Mouse (Mus musculus) MEL (cell line): Measurements from ENCODE around the gene Rpia. TPM values are rescaled to one million over a fixed set of nuclear protein-coding genes. Genes with fewer than 3 reads are reported as not detected.
A peak's percentile ranks its signal among the peaks of the same experiment; 100 is the strongest.

Source experiments
- DNase-seq: peaks from one replicate; pipeline ENCODE4 v3.0.0; 2011; ENCODE audit warnings: low read depth, low spot score
- H3K27ac ChIP-seq: 2 replicates; pipeline ENCODE4 v1.5.1; 2012; ENCODE audit warnings: low read depth, mild to moderate bottlenecking, control low read depth, low read length, moderate library complexity; ENCODE audit not compliant: control insufficient read depth
- H3K27me3 ChIP-seq, 2 experiments: fragments of 150-350 bp in 1 of 2; sonication (generic) in 1 of 2; 2 replicates each; pipeline ENCODE4 v1.6.1; 2012; ENCODE audit warnings: low read length in 2 of 2, mild to moderate bottlenecking in 2 of 2, improper control_type of control experiment in 1 of 2, moderate library complexity in 1 of 2; ENCODE audit not compliant: insufficient read depth in 2 of 2, control insufficient read depth in 1 of 2
- H3K36me3 ChIP-seq, 2 experiments: 2 replicates each; pipeline ENCODE4 v1.6.1; 2012 to 2014; ENCODE audit warnings: low read length in 2 of 2, improper control_type of control experiment in 1 of 2, inconsistent platforms in 1 of 2, mild to moderate bottlenecking in 1 of 2; ENCODE audit not compliant: insufficient read depth in 2 of 2, control insufficient read depth in 1 of 2
- H3K4me1 ChIP-seq, 2 experiments: fragments of 150-350 bp in 1 of 2; sonication (generic) in 1 of 2; 2 replicates each; pipeline ENCODE4 v1.6.1; 2012; ENCODE audit warnings: low read length in 2 of 2, improper control_type of control experiment in 1 of 2, mild to moderate bottlenecking in 1 of 2; ENCODE audit not compliant: insufficient read depth in 2 of 2, control insufficient read depth in 1 of 2
- H3K4me3 ChIP-seq, 2 experiments: fragments of 150-350 bp in 1 of 2; sonication (generic) in 1 of 2; 2 replicates each; pipeline ENCODE4 v1.5.1; 2012; ENCODE audit warnings: low read depth in 2 of 2, low read length in 2 of 2, mild to moderate bottlenecking in 2 of 2, moderate library complexity in 2 of 2, control low read depth in 1 of 2, improper control_type of control experiment in 1 of 2; ENCODE audit not compliant: control insufficient read depth in 1 of 2, insufficient read depth in 1 of 2
- H3K79me2 ChIP-seq: 2 replicates; pipeline ENCODE4 v1.6.1; 2012; ENCODE audit warnings: mild to moderate bottlenecking, low read length, moderate library complexity; ENCODE audit not compliant: control insufficient read depth, poor library complexity, insufficient read depth
- H3K9ac ChIP-seq: 2 replicates; pipeline ENCODE4 v1.6.1; 2012; ENCODE audit warnings: low read depth, mild to moderate bottlenecking, control low read depth, low read length, moderate library complexity; ENCODE audit not compliant: control insufficient read depth, poor library complexity, severe bottlenecking
- H3K9me3 ChIP-seq: fragments of 150-350 bp; sonication (generic); replicated peaks from 2 replicates; pipeline ENCODE4 v1.6.1; 2012; ENCODE audit warnings: mild to moderate bottlenecking, low read length, improper control_type of control experiment, moderate library complexity; ENCODE audit not compliant: insufficient read depth
- BHLHE40 ChIP-seq: IDR thresholded peaks from 2 replicates; pipeline ENCODE4 v1.6.1; 2012; ENCODE audit warnings: low read depth, mild to moderate bottlenecking, inconsistent platforms, low read length, improper control_type of control experiment, borderline replicate concordance
- CHD1 ChIP-seq: IDR thresholded peaks from 2 replicates; pipeline ENCODE4 v1.6.1; 2012; ENCODE audit warnings: low read depth, mild to moderate bottlenecking, inconsistent platforms, low read length, improper control_type of control experiment
- CHD2 ChIP-seq: IDR thresholded peaks from 2 replicates; pipeline ENCODE4 v1.6.1; 2011; ENCODE audit warnings: low read length, improper control_type of control experiment
- CTCF ChIP-seq, 3 experiments: IDR thresholded peaks in 2 of 3; conservative IDR thresholded peaks in 1 of 3; 2 replicates each; pipeline ENCODE4 v1.5.1; 2011 to 2012; ENCODE audit warnings: low read length in 3 of 3, low read depth in 2 of 3, mild to moderate bottlenecking in 2 of 3, improper control_type of control experiment in 1 of 3, inconsistent platforms in 1 of 3, mixed read lengths in 1 of 3, moderate library complexity in 1 of 3; ENCODE audit not compliant: control insufficient read depth in 1 of 3, insufficient read depth in 1 of 3, poor library complexity in 1 of 3, severe bottlenecking in 1 of 3
- E2F4 ChIP-seq: IDR thresholded peaks from 2 replicates; pipeline ENCODE4 v1.6.1; 2011; ENCODE audit warnings: low read depth, low read length, improper control_type of control experiment, borderline replicate concordance
- EP300 ChIP-seq, 2 experiments: IDR thresholded peaks; 2 replicates each; pipeline ENCODE4 v1.6.1; 2011; ENCODE audit warnings: improper control_type of control experiment in 2 of 2, low read length in 2 of 2, low read depth in 1 of 2, mild to moderate bottlenecking in 1 of 2
- HCFC1 ChIP-seq: IDR thresholded peaks from 2 replicates; pipeline ENCODE4 v1.6.1; 2012; ENCODE audit warnings: low read depth, mild to moderate bottlenecking, inconsistent platforms, low read length, improper control_type of control experiment, moderate library complexity
- MAZ ChIP-seq: IDR thresholded peaks from 2 replicates; pipeline ENCODE4 v1.6.1; 2012; ENCODE audit warnings: low read depth, mild to moderate bottlenecking, inconsistent platforms, low read length, improper control_type of control experiment
- POLR2AphosphoS5 ChIP-seq: IDR thresholded peaks from 2 replicates; pipeline ENCODE4 v1.6.1; 2012; ENCODE audit warnings: low read depth, borderline replicate concordance, mild to moderate bottlenecking, inconsistent platforms, low read length, moderate library complexity, mixed read lengths
- RAD21 ChIP-seq: IDR thresholded peaks from 2 replicates; pipeline ENCODE4 v1.6.1; 2011; ENCODE audit warnings: mild to moderate bottlenecking, low read depth, low read length, improper control_type of control experiment
- RCOR1 ChIP-seq: IDR thresholded peaks from 2 replicates; pipeline ENCODE4 v1.6.1; 2012; ENCODE audit warnings: low read depth, mild to moderate bottlenecking, inconsistent platforms, low read length, improper control_type of control experiment
- SMC3 ChIP-seq: IDR thresholded peaks from 2 replicates; pipeline ENCODE4 v1.6.1; 2011; ENCODE audit warnings: low read depth, low read length, improper control_type of control experiment
- TAL1 ChIP-seq: IDR thresholded peaks from 2 replicates; pipeline ENCODE4 v1.6.1; 2012; ENCODE audit warnings: mild to moderate bottlenecking, inconsistent platforms, low read length, moderate library complexity, mixed read lengths
- TCF12 ChIP-seq: IDR thresholded peaks from 2 replicates; pipeline ENCODE4 v1.6.1; 2014; ENCODE audit warnings: low read depth, mild to moderate bottlenecking, inconsistent platforms, low read length, improper control_type of control experiment, moderate library complexity
- ZC3H11A ChIP-seq: IDR thresholded peaks from 2 replicates; pipeline ENCODE4 v1.6.1; 2012; ENCODE audit warnings: low read depth, mild to moderate bottlenecking, inconsistent platforms, low read length, improper control_type of control experiment
- ZNF384 ChIP-seq: IDR thresholded peaks from 2 replicates; pipeline ENCODE4 v1.6.1; 2012; ENCODE audit warnings: low read depth, mild to moderate bottlenecking, inconsistent platforms, low read length, improper control_type of control experiment
- polyA plus RNA-seq, 2 experiments: library from polyadenylated mRNA; stranded (reverse) in 1 of 2; unstranded in 1 of 2; fragments of >175 nt in 1 of 2; fragments of >200 nt in 1 of 2; gene quantifications; 2 replicates each; pipeline versions ENCODE4 v1.2.1 to v1.2.4; 2012; ENCODE audit warnings: low replicate concordance in 2 of 2, low read depth in 1 of 2; ENCODE audit not compliant: insufficient read length in 2 of 2, insufficient read depth in 1 of 2, missing spikeins in 1 of 2
- total RNA-seq: library from RNA; depleted of rRNA; stranded (reverse); fragments of 300-350 nt; gene quantifications from 2 replicates; pipeline ENCODE4 v1.2.3, GENCODE M21; 2012

Rpia gene
- total and polyA plus RNA-seq, 3 experiments = 93.4 to 238 (median 180) TPM

- no peaks in the 10 kb centered on the region for H3K27me3 ChIP-seq
- H3K79me2 ChIP-seq = no peaks in the 10 kb centered on the region
- no peak overlapping the region for H3K9ac ChIP-seq
- H3K4me3 ChIP-seq = peak overlapping the region; percentile 24 to 43
- peak; percentile 65 to 94 (median 93) for TF ChIP-seq CTCF (IDR thresholded peaks at IDR 0.05 in 2 of 3, conservative IDR thresholded peaks at IDR 0.05 in 1 of 3; ENCODE audit: control insufficient read depth in 1 of 3, insufficient read depth in 1 of 3, low read depth in 2 of 3, low read length in 3 of 3, poor library complexity in 1 of 3, severe bottlenecking in 1 of 3)
- no peak for TF ChIP-seq CHD2
- no peak for TF ChIP-seq EP300 (IDR thresholded peaks at IDR 0.05; ENCODE audit: low read depth in 1 of 2, low read length in 2 of 2)
- TF ChIP-seq BHLHE40 = 0 out of 2 replicates have a peak, but pooled peaks have one; percentile 46
- 0 out of 2 replicates have a peak, but pooled peaks have one; percentile 65 for TF ChIP-seq CHD1
- TF ChIP-seq TCF12 = 0 out of 2 replicates have a peak, but pooled peaks have one; percentile 23
- peak; percentile 72 for TF ChIP-seq SMC3
- TF ChIP-seq RCOR1 = 0 out of 2 replicates have a peak, but pooled peaks have one; percentile 17
- TF ChIP-seq HCFC1 = peak; percentile 28; the same call in 1 of the 2 replicates
- TF ChIP-seq E2F4 = no peak
- peak; percentile 66 for TF ChIP-seq ZC3H11A
- no peak for TF ChIP-seq ZNF384
- peak; percentile 81 for TF ChIP-seq RAD21
- peak; percentile 86 for DNase-seq
- H3K27ac ChIP-seq = no peak overlapping the region
- H3K36me3 ChIP-seq = peaks cover 0 to 10% of the 10 kb centered on the region in 2 experiments; a peak in 2 of 4 replicates
- H3K4me1 ChIP-seq = peaks cover 8 to 9% of the 10 kb centered on the region in 2 experiments; a peak in 3 of 4 replicates
- no peaks in the 10 kb centered on the region for H3K9me3 ChIP-seq
Measured at GRCm38 (mm10) chr6:70805820-70806513, 13.9 kb upstream of the Rpia start.

- H3K27ac ChIP-seq = peak overlapping the region; percentile 56
- peaks cover 8 to 9% of the 10 kb centered on the region in 2 experiments; a peak in 3 of 4 replicates for H3K4me1 ChIP-seq
- peak; percentile 77 for DNase-seq
- H3K4me3 ChIP-seq = peak overlapping the region; percentile 44 to 76
- H3K79me2 ChIP-seq = no peaks in the 10 kb centered on the region
- no peaks in the 10 kb centered on the region for H3K27me3 ChIP-seq
- TF ChIP-seq POLR2AphosphoS5 = no peak
- TF ChIP-seq ZC3H11A = peak; percentile 38; the same call in 1 of the 2 replicates
- TF ChIP-seq MAZ = peak; percentile 59; the same call in 1 of the 2 replicates
- peak; percentile 51 for TF ChIP-seq RAD21
- TF ChIP-seq CTCF (IDR thresholded peaks at IDR 0.05 in 2 of 3, conservative IDR thresholded peaks at IDR 0.05 in 1 of 3; ENCODE audit: control insufficient read depth in 1 of 3, insufficient read depth in 1 of 3, low read depth in 2 of 3, low read length in 3 of 3, poor library complexity in 1 of 3, severe bottlenecking in 1 of 3) = peak; percentile 55 to 80 (median 72); a peak in 5 of 6 replicates
- no peak for TF ChIP-seq TAL1
- peak; percentile 47 for TF ChIP-seq SMC3
- 0 out of 2 replicates have a peak, but pooled peaks have one; percentile 16 for TF ChIP-seq CHD2
- TF ChIP-seq, all 39 proteins: peak for 6
- H3K9ac ChIP-seq = peak overlapping the region; percentile 46
- peaks cover 0 to 6% of the 10 kb centered on the region in 2 experiments; a peak in 2 of 4 replicates for H3K36me3 ChIP-seq
- H3K9me3 ChIP-seq = no peaks in the 10 kb centered on the region
Measured at GRCm38 (mm10) chr6:70805267-70805666, 13.2 kb upstream of the Rpia start.
